Mouse (Mus musculus) heart, postnatal 0 days (tissue): Measurements from ENCODE around the gene Akt3.

Source experiments
- CTCF ChIP-seq: IDR thresholded peaks from 2 replicates; pipeline ENCODE4 v1.5.1; 2016; ENCODE audit warnings: antibody characterized with exemption, control low read depth, low read depth
- EP300 ChIP-seq: IDR thresholded peaks from 2 replicates; pipeline ENCODE4 v1.6.1; 2016; ENCODE audit warnings: antibody characterized with exemption, low read depth

GRCm38 (mm10) chr1:177186751-177187150 lies 71.3 kb downstream of the Akt3 start:
- TF ChIP-seq CTCF (no peak), EP300 (no peak)
